Mouse (Mus musculus): ENCODE results near the gene Clasp1. TPM values are rescaled to one million over a fixed set of nuclear protein-coding genes. Genes with fewer than 3 reads are reported as not detected.

Gene Clasp1
- polyA plus RNA-seq, 1 experiment from 2014 or later: 38.2 TPM

DNA sequence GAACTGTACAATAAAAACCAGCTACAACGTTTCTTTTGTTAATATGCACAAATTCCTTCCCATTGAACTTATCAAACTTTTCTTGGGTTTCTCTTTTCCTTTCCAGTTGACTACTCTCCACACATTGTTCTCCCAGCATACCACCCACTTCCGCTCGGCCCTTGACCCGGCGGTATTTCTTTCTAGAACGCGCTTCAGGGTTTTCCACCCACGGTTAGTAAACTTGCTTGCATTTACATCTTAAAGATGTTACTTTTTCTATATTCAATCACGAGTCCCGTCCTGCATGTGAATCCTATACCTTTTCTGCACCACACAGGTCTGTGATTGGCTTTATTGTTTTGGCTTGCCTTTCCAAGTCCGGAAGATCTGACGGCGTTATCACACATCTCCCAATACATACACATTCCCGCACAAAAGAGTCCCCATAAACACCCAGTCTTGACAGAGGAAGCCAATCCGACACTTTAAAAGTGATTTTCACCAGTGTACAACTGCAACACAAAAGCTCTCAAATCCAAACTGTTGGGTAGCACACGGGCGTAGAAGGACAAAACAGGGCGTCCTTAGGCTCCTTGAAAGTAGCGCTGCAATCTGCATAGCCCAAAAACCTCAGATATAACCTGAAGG is 616 bp upstream of the Clasp1 start:
- no peaks in the 10 kb centered on the region for H3K27me3 ChIP-seq (ENCODE audit: insufficient read depth, low read length)
- peak overlapping the region; percentile 80 for H3K4me2 ChIP-seq (replicated peaks; ENCODE audit: low read depth, low read length)
- peak; percentile 33; the same call in 1 of the 2 replicates for ATAC-seq (ENCODE audit: low FRiP score, low TSS enrichment)
- under 1% methylated on average over 19 of the region's 19 CpGs for WGBS
- H3K4me3 ChIP-seq (ENCODE audit: low read length): peak overlapping the region; percentile 75
- peaks cover 18% of the 10 kb centered on the region for H3K4me1 ChIP-seq (ENCODE audit: insufficient read depth, low read length)
- no peaks in the 10 kb centered on the region for H3K9me3 ChIP-seq (ENCODE audit: low read length)
- peak overlapping the region; percentile 95 for H3K27ac ChIP-seq (ENCODE audit: low read length)
- no peaks in the 10 kb centered on the region; the same call in 1 of the 2 replicates for H3K36me3 ChIP-seq (ENCODE audit: insufficient read depth, low read length)
- peak overlapping the region; percentile 78 for H3K9ac ChIP-seq (replicated peaks; ENCODE audit: low read length)

DNA sequence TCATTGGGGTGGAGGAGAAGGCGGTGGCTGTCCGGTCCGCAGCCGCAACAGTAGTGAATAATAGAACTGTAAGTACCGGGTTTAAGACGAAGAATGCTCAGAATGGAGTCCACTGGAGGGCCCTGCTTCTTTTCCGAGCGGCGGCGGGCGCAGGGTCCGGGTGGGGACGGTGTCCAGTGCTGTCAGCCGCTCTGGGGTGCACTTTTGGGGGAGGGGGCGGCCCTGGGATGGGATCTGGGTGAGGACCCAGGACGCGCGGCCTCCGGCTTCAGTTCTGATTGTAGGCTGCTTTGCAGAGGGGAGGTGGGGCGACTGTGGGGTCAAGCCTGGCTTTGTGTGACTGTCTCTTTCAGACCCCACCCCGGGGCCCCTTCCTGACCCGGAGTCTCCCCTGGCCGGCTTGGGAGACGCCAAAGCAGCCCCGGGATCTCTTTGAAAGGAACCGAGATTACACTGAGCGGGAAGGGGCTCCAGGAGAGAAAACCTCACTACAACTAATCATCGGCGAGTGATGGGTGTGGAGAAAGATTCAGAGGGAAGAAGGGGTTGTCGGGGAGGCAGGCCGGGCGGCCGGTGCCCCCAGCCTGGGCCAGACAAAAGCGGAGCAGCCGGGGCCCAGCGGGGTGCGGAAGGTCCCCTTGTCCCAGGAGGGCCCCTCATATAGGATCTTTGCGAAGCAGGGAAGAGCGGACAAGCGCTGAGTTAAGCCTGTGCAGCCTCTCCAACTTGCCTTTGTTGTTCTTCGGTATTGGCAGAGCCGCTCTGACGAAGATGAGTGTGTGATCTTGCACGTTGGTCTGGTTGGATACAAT is 802 bp downstream of the Clasp1 start:
- H3K9me3 ChIP-seq (ENCODE audit: low read length): no peaks in the 10 kb centered on the region
- peaks cover 4% of the 10 kb centered on the region; the same call in 1 of the 2 replicates for H3K36me3 ChIP-seq (ENCODE audit: insufficient read depth, low read length)
- H3K4me3 ChIP-seq (ENCODE audit: low read length): peak overlapping the region; percentile 75
- no peaks in the 10 kb centered on the region for H3K27me3 ChIP-seq (ENCODE audit: insufficient read depth, low read length)
- H3K9ac ChIP-seq (replicated peaks; ENCODE audit: low read length): peak overlapping the region; percentile 78
- peak overlapping the region; percentile 80 for H3K4me2 ChIP-seq (replicated peaks; ENCODE audit: low read depth, low read length)
- under 1% methylated on average over 44 of the region's 44 CpGs for WGBS
- peak; percentile 62 for ATAC-seq (ENCODE audit: low FRiP score, low TSS enrichment)
- peaks cover 18% of the 10 kb centered on the region for H3K4me1 ChIP-seq (ENCODE audit: insufficient read depth, low read length)
- peak overlapping the region; percentile 95 for H3K27ac ChIP-seq (ENCODE audit: low read length)

DNA sequence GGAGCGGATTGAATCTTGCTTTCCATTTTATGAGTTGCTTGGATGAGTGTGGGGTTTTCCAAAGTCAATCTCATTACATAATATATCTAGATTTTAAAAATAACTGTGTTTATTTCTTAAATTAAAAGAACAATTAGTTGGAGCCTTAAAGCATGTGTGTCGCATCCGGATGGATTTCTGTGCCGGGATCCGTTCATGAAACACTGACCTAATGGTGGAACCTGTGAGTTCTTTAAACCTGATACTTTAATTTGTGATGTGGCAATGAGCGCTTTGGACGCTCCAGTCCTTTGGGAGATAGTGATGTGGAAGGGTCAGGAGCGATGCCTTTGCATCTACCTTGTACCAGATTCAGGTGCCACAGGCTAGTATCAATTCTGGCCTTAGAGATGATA is 1.4 kb downstream of the Clasp1 start:
- Histone ChIP-seq H3K36me3 (ENCODE audit: insufficient read depth, low read length) (peaks cover 4% of the 10 kb centered on the region; the same call in 1 of the 2 replicates), H3K27me3 (ENCODE audit: insufficient read depth, low read length) (no peaks in the 10 kb centered on the region), H3K4me2 (replicated peaks; ENCODE audit: low read depth, low read length) (peak overlapping the region; percentile 80), H3K27ac (ENCODE audit: low read length) (peak overlapping the region; percentile 95; the same call in 1 of the 2 replicates), H3K4me1 (ENCODE audit: insufficient read depth, low read length) (peaks cover 18% of the 10 kb centered on the region), H3K9ac (replicated peaks; ENCODE audit: low read length) (peak overlapping the region; percentile 78), H3K4me3 (ENCODE audit: low read length) (peak overlapping the region; percentile 75), H3K9me3 (ENCODE audit: low read length) (no peaks in the 10 kb centered on the region)
- WGBS: 10% methylated on average over 8 of the region's 8 CpGs
- ATAC-seq (ENCODE audit: low FRiP score, low TSS enrichment): no peak

DNA sequence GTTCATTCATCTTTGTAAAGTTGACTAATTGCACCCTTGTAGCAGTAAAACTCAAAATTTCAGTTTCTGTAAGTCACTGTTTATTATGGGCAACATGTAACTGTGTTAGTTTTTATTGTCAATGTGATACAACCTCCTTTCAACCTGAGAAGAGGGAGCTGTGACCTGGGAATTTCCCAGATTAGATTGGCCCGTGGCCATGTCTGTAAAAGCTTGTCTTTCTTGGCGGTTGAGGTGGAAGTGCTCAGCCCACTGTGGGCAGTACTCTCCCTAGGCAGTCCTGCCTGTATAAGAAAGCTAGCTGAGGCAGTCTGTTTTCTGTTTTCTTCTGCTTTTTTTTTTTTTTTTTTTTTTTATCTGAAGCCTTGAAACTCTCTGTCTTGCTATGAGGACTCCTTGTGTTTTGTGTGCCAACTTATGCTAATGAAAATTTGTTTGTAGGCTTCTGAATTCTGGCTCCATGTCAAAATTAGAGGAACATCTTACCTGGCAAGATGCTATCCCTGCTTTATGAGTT is 2.1 kb downstream of the Clasp1 start:
- H3K4me2 ChIP-seq (replicated peaks; ENCODE audit: low read depth, low read length): peak overlapping the region; percentile 80
- H3K27me3 ChIP-seq (ENCODE audit: insufficient read depth, low read length): no peaks in the 10 kb centered on the region
- peaks cover 18% of the 10 kb centered on the region for H3K4me1 ChIP-seq (ENCODE audit: insufficient read depth, low read length)
- ATAC-seq (ENCODE audit: low FRiP score, low TSS enrichment): no peak
- 61% methylated on average over 2 of the region's 2 CpGs for WGBS
- H3K27ac ChIP-seq (ENCODE audit: low read length): no peak overlapping the region
- no peaks in the 10 kb centered on the region for H3K9me3 ChIP-seq (ENCODE audit: low read length)
- peaks cover 4% of the 10 kb centered on the region; the same call in 1 of the 2 replicates for H3K36me3 ChIP-seq (ENCODE audit: insufficient read depth, low read length)
- H3K4me3 ChIP-seq (ENCODE audit: low read length): peak overlapping the region; percentile 75
- no peak overlapping the region for H3K9ac ChIP-seq (replicated peaks; ENCODE audit: low read length)

DNA sequence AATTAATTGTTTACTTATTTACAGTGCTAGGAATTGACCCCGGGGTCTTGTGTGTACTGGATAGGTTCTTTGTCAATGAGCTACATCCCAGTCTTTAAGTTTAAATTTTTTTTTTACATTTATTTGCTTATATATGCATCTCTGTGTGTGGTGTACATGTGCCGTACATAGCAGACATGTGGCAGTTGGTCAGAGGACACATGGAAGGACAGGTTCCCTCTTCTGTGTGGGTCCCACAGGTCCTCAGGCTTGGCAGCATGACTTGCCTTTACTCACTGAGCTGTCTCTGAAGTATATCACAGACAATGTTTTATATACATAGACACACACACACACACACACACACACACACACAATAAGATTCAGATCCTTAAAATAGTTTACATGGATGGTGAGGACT is 3.4 kb downstream of the Clasp1 start:
- Histone ChIP-seq H3K27me3 (ENCODE audit: insufficient read depth, low read length) (no peaks in the 10 kb centered on the region), H3K4me3 (ENCODE audit: low read length) (no peak overlapping the region), H3K36me3 (ENCODE audit: insufficient read depth, low read length) (peaks cover 4% of the 10 kb centered on the region; the same call in 1 of the 2 replicates), H3K27ac (ENCODE audit: low read length) (no peak overlapping the region), H3K4me2 (replicated peaks; ENCODE audit: low read depth, low read length) (no peak overlapping the region), H3K4me1 (ENCODE audit: insufficient read depth, low read length) (peaks cover 18% of the 10 kb centered on the region), H3K9me3 (ENCODE audit: low read length) (no peaks in the 10 kb centered on the region), H3K9ac (replicated peaks; ENCODE audit: low read length) (no peak overlapping the region)
- ATAC-seq (ENCODE audit: low FRiP score, low TSS enrichment): no peak
- 92% methylated on average over 2 of the region's 2 CpGs for WGBS

DNA sequence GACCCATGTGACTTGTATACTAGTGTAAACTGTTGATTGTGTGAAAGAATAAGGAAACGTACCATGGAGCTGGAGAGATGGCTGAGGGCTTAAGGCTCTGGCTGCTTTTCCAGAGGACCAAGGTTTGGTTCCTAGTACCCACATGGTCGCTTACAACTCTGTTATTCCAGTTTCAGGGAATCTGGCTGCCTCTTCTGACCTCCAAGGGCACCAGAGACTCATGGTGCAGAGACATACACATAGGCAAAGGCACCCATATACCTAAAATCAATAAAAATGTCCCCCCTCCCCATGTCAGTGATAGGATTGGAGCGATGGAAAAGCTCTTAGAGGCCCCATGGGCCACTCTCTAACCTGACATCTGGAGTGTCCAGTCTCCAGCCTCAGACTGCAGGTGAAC is 5.1 kb downstream of the Clasp1 start:
- H3K4me3 ChIP-seq (ENCODE audit: low read length): no peak overlapping the region
- H3K4me2 ChIP-seq (replicated peaks; ENCODE audit: low read depth, low read length): no peak overlapping the region
- H3K9me3 ChIP-seq (ENCODE audit: low read length): no peaks in the 10 kb centered on the region
- peaks cover 4% of the 10 kb centered on the region; the same call in 1 of the 2 replicates for H3K36me3 ChIP-seq (ENCODE audit: insufficient read depth, low read length)
- no peak overlapping the region for H3K27ac ChIP-seq (ENCODE audit: low read length)
- H3K9ac ChIP-seq (replicated peaks; ENCODE audit: low read length): no peak overlapping the region
- ATAC-seq (ENCODE audit: low FRiP score, low TSS enrichment): no peak
- WGBS: 89% methylated on average over 3 of the region's 3 CpGs
- H3K4me1 ChIP-seq (ENCODE audit: insufficient read depth, low read length): peaks cover 14% of the 10 kb centered on the region
- no peaks in the 10 kb centered on the region for H3K27me3 ChIP-seq (ENCODE audit: insufficient read depth, low read length)

DNA sequence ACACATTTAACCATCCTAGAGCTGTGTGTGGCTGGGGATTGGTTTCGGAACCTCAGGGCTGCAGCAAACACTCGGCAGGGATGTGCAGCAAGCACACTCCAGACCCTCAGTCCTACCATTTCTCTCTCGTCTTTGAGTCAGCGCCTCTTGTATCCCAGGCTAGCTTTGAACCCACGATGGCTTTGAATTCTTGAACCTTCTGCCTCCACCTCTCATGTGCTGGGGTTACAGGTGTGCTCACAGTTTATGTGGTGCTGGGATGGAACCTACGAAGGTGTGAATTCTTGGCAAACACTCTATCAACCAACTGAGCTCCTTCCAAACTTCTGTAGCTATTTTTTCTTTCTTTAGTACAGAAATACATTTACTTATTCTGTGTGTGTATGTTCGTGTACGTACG is 9.0 kb downstream of the Clasp1 start:
- H3K36me3 ChIP-seq (ENCODE audit: insufficient read depth, low read length): peaks cover 4% of the 10 kb centered on the region; the same call in 1 of the 2 replicates
- H3K27me3 ChIP-seq (ENCODE audit: insufficient read depth, low read length): no peaks in the 10 kb centered on the region
- H3K4me1 ChIP-seq (ENCODE audit: insufficient read depth, low read length): peaks cover 10% of the 10 kb centered on the region; the same call in 1 of the 2 replicates
- H3K9ac ChIP-seq (replicated peaks; ENCODE audit: low read length): no peak overlapping the region
- 95% methylated on average over 9 of the region's 9 CpGs for WGBS
- H3K4me2 ChIP-seq (replicated peaks; ENCODE audit: low read depth, low read length): no peak overlapping the region
- ATAC-seq (ENCODE audit: low FRiP score, low TSS enrichment): no peak
- no peak overlapping the region for H3K27ac ChIP-seq (ENCODE audit: low read length)
- no peaks in the 10 kb centered on the region for H3K9me3 ChIP-seq (ENCODE audit: low read length)
- H3K4me3 ChIP-seq (ENCODE audit: low read length): no peak overlapping the region

DNA sequence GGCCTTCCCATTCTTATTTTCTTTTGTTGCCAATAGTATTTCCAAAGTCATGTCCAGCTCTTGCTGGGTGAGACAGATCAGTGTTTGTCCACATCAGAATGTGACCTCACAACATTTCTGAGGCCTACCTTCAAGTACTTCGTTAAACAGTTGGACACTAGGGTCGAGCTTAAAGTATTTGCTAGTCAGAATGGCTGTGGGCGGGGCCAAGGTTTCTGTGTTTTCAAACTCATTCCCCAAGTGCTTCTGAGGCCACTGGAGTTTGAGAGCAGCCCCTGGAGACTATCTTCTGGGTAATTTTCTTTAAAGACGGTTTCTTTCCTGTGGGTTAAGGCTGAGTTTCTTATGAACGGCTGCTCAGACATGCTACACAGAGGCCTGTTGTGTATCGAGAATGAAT is 9.7 kb downstream of the Clasp1 start:
- Histone ChIP-seq H3K27me3 (ENCODE audit: insufficient read depth, low read length) (no peaks in the 10 kb centered on the region), H3K4me3 (ENCODE audit: low read length) (no peak overlapping the region), H3K36me3 (ENCODE audit: insufficient read depth, low read length) (peaks cover 1% of the 10 kb centered on the region; the same call in 1 of the 2 replicates), H3K9me3 (ENCODE audit: low read length) (no peaks in the 10 kb centered on the region), H3K9ac (replicated peaks; ENCODE audit: low read length) (no peak overlapping the region), H3K4me1 (ENCODE audit: insufficient read depth, low read length) (peaks cover 12% of the 10 kb centered on the region; the same call in 1 of the 2 replicates), H3K4me2 (replicated peaks; ENCODE audit: low read depth, low read length) (no peak overlapping the region), H3K27ac (ENCODE audit: low read length) (no peak overlapping the region)
- WGBS: 77% methylated on average over 6 of the region's 6 CpGs
- ATAC-seq (ENCODE audit: low FRiP score, low TSS enrichment): no peak

DNA sequence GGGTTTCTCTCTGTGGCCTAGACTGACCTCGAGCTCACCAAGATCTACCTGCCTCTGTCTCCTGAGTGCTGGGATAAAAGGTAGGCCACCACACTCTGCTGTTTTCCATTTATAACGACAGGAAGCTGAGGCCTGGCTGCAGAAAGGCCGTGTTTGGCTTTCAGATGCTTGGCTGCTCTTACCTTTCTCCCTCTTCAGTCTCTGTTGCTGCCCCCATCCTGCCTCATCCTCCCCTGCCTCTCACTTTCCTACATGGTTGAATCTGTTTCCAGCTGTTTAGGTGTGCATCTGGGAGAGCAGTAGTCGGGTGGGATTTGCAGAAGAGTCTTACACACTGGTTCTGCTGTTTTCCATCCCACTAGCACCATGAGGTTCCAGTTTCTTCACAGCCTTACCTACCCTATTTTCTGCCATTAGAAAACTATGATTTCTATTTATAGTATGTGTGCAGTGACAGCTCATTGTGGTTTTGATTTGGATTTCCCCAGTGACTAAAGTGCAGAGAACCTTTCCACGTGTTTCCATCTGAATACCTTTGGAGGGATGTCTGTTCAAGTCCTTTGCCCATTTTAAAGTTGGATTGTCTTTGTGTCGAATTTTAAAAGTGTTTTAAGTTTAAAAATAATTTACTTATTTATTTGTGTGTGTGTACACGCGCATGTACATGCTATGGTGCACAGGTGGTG is 10.9 kb downstream of the Clasp1 start:
- no peak overlapping the region for H3K4me3 ChIP-seq (ENCODE audit: low read length)
- no peak overlapping the region for H3K27ac ChIP-seq (ENCODE audit: low read length)
- no peak overlapping the region for H3K9ac ChIP-seq (replicated peaks; ENCODE audit: low read length)
- H3K27me3 ChIP-seq (ENCODE audit: insufficient read depth, low read length): no peaks in the 10 kb centered on the region
- ATAC-seq (ENCODE audit: low FRiP score, low TSS enrichment): no peak
- H3K36me3 ChIP-seq (ENCODE audit: insufficient read depth, low read length): no peaks in the 10 kb centered on the region
- H3K9me3 ChIP-seq (ENCODE audit: low read length): no peaks in the 10 kb centered on the region
- WGBS: 70% methylated on average over 8 of the region's 8 CpGs
- H3K4me1 ChIP-seq (ENCODE audit: insufficient read depth, low read length): peaks cover 12% of the 10 kb centered on the region; the same call in 1 of the 2 replicates
- no peak overlapping the region for H3K4me2 ChIP-seq (replicated peaks; ENCODE audit: low read depth, low read length)

Data from kidney, embryonic 16.5 days (tissue).